Mouse (Mus musculus): ENCODE data around the gene Rab26. TPM values are rescaled to one million over a fixed set of nuclear protein-coding genes. Genes with fewer than 3 reads are reported as not detected.

Gene Rab26
- total RNA-seq (2012; rRNA removed) (1.3 and 2.2 TPM in 2 replicates), total RNA-seq (2014; rRNA removed) (0.36 TPM in 1 of 2 replicates, not detected in the other), polyA plus RNA-seq (2012; ENCODE audit: insufficient read length, low read depth) (0.40 and 0.74 TPM in 2 replicates)

- dilution Hi-C loops (cut with MboI; ENCODE audit: extremely low pct_ligation_motif_present, extremely low pct_unique_long_range_greater_than_20kb, low sequenced_read_pairs): no loop called here
These were observed at the start of gene Rab26 for GRCm38 (mm10) chr17:24534160-24534718. Gene Rab26 (minus strand): TSS chr17:24534210.

DNA sequence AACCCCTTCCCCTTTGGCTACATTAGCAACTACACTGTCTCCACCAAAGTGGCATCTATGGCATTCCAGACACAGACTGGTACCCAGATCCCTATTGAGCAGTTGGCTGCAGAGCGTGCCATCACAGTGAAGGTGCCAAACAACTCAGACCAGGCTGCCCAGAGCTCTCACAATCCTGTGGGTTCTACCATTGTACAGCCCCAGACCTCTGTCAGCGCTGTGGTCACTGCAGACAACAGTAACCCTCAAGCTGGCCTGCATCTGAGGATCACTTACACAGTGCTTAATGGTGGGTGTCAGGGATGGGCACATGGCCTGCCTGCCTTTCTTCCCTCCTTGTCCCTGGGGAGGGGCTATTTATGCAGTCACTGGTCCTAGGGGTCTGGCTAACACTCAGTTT is 46.3 kb upstream of the Rab26 start:
- Histone ChIP-seq H3K27ac (ENCODE audit: insufficient read depth, low read depth) (no peak overlapping the region), H3K36me3 (replicated peaks in 1 of 2; ENCODE audit: control insufficient read depth in 1 of 2, insufficient read depth in 1 of 2, low read length in 1 of 2) (peaks cover 50 to 66% of the 10 kb centered on the region in 2 experiments), H3K4me3 (replicated peaks in 1 of 3; ENCODE audit: low read depth in 2 of 3, low read length in 2 of 3, poor library complexity in 1 of 3) (no peak overlapping the region), H3K4me2 (ENCODE audit: insufficient read depth, low read depth, poor library complexity, severe bottlenecking) (no peak overlapping the region), H3K79me2 (replicated peaks; ENCODE audit: control insufficient read depth, extremely low read depth, insufficient read depth, poor library complexity, severe bottlenecking) (no peaks in the 10 kb centered on the region), H3K27me3 (replicated peaks) (no peaks in the 10 kb centered on the region), H3K9ac (ENCODE audit: insufficient read depth, low read depth) (no peak overlapping the region), H3K4me1 (ENCODE audit: control insufficient read depth in 1 of 2, insufficient read depth in 2 of 2) (peaks cover 6 to 77% of the 10 kb centered on the region in 2 experiments), H3K9me3 (replicated peaks; ENCODE audit: low read length) (no peaks in the 10 kb centered on the region)
- DNase-seq (ENCODE audit: extremely low read depth): no peak
- TF ChIP-seq POLR2AphosphoS2 (IDR thresholded peaks at IDR 0.05; ENCODE audit: low read depth, low read length) (no peak), SIN3A (IDR thresholded peaks at IDR 0.05; ENCODE audit: low read length) (no peak), CTCF (conservative IDR thresholded peaks at IDR 0.05 in 1 of 2, IDR thresholded peaks at IDR 0.05 in 1 of 2; ENCODE audit: low read depth in 2 of 2, low read length in 2 of 2) (no peak), TBP (conservative IDR thresholded peaks at IDR 0.05; ENCODE audit: low read depth, low read length) (no peak), RAD21 (IDR thresholded peaks at IDR 0.05; ENCODE audit: low read depth, low read length) (no peak), EP300 (IDR thresholded peaks at IDR 0.05; ENCODE audit: low read length) (no peak), ZMIZ1 (IDR thresholded peaks at IDR 0.05; ENCODE audit: low read depth, low read length) (no peak), TCF12 (IDR thresholded peaks at IDR 0.05; ENCODE audit: low read depth, low read length) (no peak), ELF1 (IDR thresholded peaks at IDR 0.05; ENCODE audit: low read depth, low read length) (no peak), USF2 (conservative IDR thresholded peaks at IDR 0.05; ENCODE audit: low read depth, low read length) (no peak), ETS1 (conservative IDR thresholded peaks at IDR 0.05; ENCODE audit: low read depth, low read length) (no peak), MYC (IDR thresholded peaks at IDR 0.05; ENCODE audit: low read depth, low read length) (no peak)
- in situ Hi-C loops (cut with MboI; ENCODE audit: low pct_ligation_motif_present, low pct_unique_long_range_greater_than_20kb, low sequenced_read_pairs) (no loop called here), dilution Hi-C loops (cut with MboI; ENCODE audit: extremely low pct_ligation_motif_present, extremely low pct_unique_long_range_greater_than_20kb, low sequenced_read_pairs) (no loop called here)

More at GRCm38 (mm10) chr17:24534160-24534718, at the start of gene Rab26:
- H3K27me3 ChIP-seq (replicated peaks): no peaks in the 10 kb centered on the region
- H3K9me3 ChIP-seq (replicated peaks; ENCODE audit: low read length): no peaks in the 10 kb centered on the region
- no peak within 1 kb of the TSS for H3K27ac ChIP-seq (ENCODE audit: insufficient read depth, low read depth)
- H3K9ac ChIP-seq (ENCODE audit: insufficient read depth, low read depth): no peak within 1 kb of the TSS
- H3K36me3 ChIP-seq (replicated peaks in 1 of 2; ENCODE audit: control insufficient read depth in 1 of 2, insufficient read depth in 1 of 2, low read length in 1 of 2): peaks cover 22 to 26% of the 10 kb centered on the region in 2 experiments
- no peak for DNase-seq (ENCODE audit: extremely low read depth)
- TF ChIP-seq USF2 (conservative IDR thresholded peaks at IDR 0.05; ENCODE audit: low read depth, low read length): no peak
- no peak for TF ChIP-seq GABPA (IDR thresholded peaks at IDR 0.05; ENCODE audit: insufficient replicate concordance, low read depth, low read length)
- TF ChIP-seq TBP (conservative IDR thresholded peaks at IDR 0.05; ENCODE audit: low read depth, low read length): no peak
- no peak for TF ChIP-seq SMC3 (IDR thresholded peaks at IDR 0.05; ENCODE audit: low read depth, low read length)
- TF ChIP-seq CTCF (conservative IDR thresholded peaks at IDR 0.05 in 1 of 2, IDR thresholded peaks at IDR 0.05 in 1 of 2; ENCODE audit: low read depth in 2 of 2, low read length in 2 of 2): no peak
- no peak for TF ChIP-seq BHLHE40 (IDR thresholded peaks at IDR 0.05; ENCODE audit: low read depth, low read length)
- TF ChIP-seq MEF2A (IDR thresholded peaks at IDR 0.05; ENCODE audit: borderline replicate concordance, low read depth, low read length): no peak
- TF ChIP-seq POLR2A (IDR thresholded peaks at IDR 0.05; ENCODE audit: low read depth, low read length): no peak
- TF ChIP-seq ETS1 (conservative IDR thresholded peaks at IDR 0.05; ENCODE audit: low read depth, low read length): no peak
- no peak for TF ChIP-seq HCFC1 (IDR thresholded peaks at IDR 0.05; ENCODE audit: low read depth, low read length)
- no peak for TF ChIP-seq ZNF384 (IDR thresholded peaks at IDR 0.05; ENCODE audit: low read depth, low read length)
- no peak for TF ChIP-seq RAD21 (IDR thresholded peaks at IDR 0.05; ENCODE audit: low read depth, low read length)
- TF ChIP-seq POLR2AphosphoS2 (IDR thresholded peaks at IDR 0.05; ENCODE audit: low read depth, low read length): no peak
- TF ChIP-seq ZMIZ1 (IDR thresholded peaks at IDR 0.05; ENCODE audit: low read depth, low read length): no peak
- TF ChIP-seq CHD2 (IDR thresholded peaks at IDR 0.05; ENCODE audit: low read length): no peak
- in situ Hi-C loops (cut with MboI; ENCODE audit: low pct_ligation_motif_present, low pct_unique_long_range_greater_than_20kb, low sequenced_read_pairs): loop anchor here (5.0 kb wide), 2 partner anchors 57 to 138 kb away; partner anchors contain the start of gene Mlst8
- peaks cover 34 to 51% of the 10 kb centered on the region in 2 experiments for H3K4me1 ChIP-seq (ENCODE audit: control insufficient read depth in 1 of 2, insufficient read depth in 2 of 2)
- no peak within 1 kb of the TSS for H3K4me3 ChIP-seq (replicated peaks in 1 of 3; ENCODE audit: low read depth in 2 of 3, low read length in 2 of 3, poor library complexity in 1 of 3)
- peaks cover 8% of the 10 kb centered on the region for H3K79me2 ChIP-seq (replicated peaks; ENCODE audit: control insufficient read depth, extremely low read depth, insufficient read depth, poor library complexity, severe bottlenecking)
- H3K4me2 ChIP-seq (ENCODE audit: insufficient read depth, low read depth, poor library complexity, severe bottlenecking): no peak within 1 kb of the TSS
